Mouse (Mus musculus) kidney, embryonic 16.5 days (tissue): Measurements from ENCODE around the gene Trp53tg5. TPM values are rescaled to one million over a fixed set of nuclear protein-coding genes. Genes with fewer than 3 reads are reported as not detected.

ENCODE experiments used
- ATAC-seq: fragments of 200-750 bp; cut with Nextera tagmentation; 2 replicates; pipeline ENCODE4 v1.8.0; 2017; ENCODE audit warnings: moderate TSS enrichment; ENCODE audit not compliant: low FRiP score, low TSS enrichment
- H3K27ac ChIP-seq: fragments of 300-500 bp; sonication (generic); 2 replicates; pipeline ENCODE4 v1.5.1; 2014; ENCODE audit warnings: low read length
- H3K27me3 ChIP-seq: fragments of 300-500 bp; sonication (generic); 2 replicates; pipeline ENCODE4 v1.6.1; 2014; ENCODE audit warnings: low read length, control low read depth, mixed read lengths; ENCODE audit not compliant: insufficient read depth
- H3K36me3 ChIP-seq: fragments of 300-500 bp; sonication (generic); 2 replicates; pipeline ENCODE4 v1.6.1; 2014; ENCODE audit warnings: low read length, control low read depth, mixed read lengths; ENCODE audit not compliant: insufficient read depth
- H3K4me1 ChIP-seq: fragments of 300-500 bp; sonication (generic); 2 replicates; pipeline ENCODE4 v1.6.1; 2014; ENCODE audit warnings: low read length, control low read depth, mixed read lengths; ENCODE audit not compliant: insufficient read depth
- H3K4me2 ChIP-seq: fragments of 300-500 bp; sonication (generic); replicated peaks from 2 replicates; pipeline ENCODE4 v1.6.1; 2014; ENCODE audit warnings: low read depth, low read length
- H3K4me3 ChIP-seq: fragments of 300-500 bp; sonication (generic); 2 replicates; pipeline ENCODE4 v1.5.1; 2014; ENCODE audit warnings: mild to moderate bottlenecking, low read length
- H3K9ac ChIP-seq: fragments of 300-500 bp; sonication (generic); replicated peaks from 2 replicates; pipeline ENCODE4 v1.6.1; 2014; ENCODE audit warnings: low read length
- H3K9me3 ChIP-seq: fragments of 300-500 bp; sonication (generic); 2 replicates; pipeline ENCODE4 v1.6.1; 2016; ENCODE audit warnings: low read length, control low read depth
- WGBS: fragments of 180-500 bp; shearing (Covaris S2); extraction: QIAGEN DNeasy Blood & Tissue Kit; methylation state at CpG from one replicate; pipeline ENCODE4 v1.1.7; 2014; 5-methylcytosine and 5-hydroxymethylcytosine counted together
- polyA plus RNA-seq: library from polyadenylated mRNA; unstranded; fragments of >200 nt; fragmentation: Nextera tagmentation; extraction: Ambion mirVana; gene quantifications from 2 replicates; pipeline ENCODE4 v1.2.1, GENCODE M21; 2015

Trp53tg5 gene
- polyA plus RNA-seq, 1 experiment from 2014 or later: not detected

- H3K4me3 ChIP-seq: no peak overlapping the region
- H3K9me3 ChIP-seq: no peaks in the 10 kb centered on the region
- no peaks in the 10 kb centered on the region for H3K27me3 ChIP-seq
- 56% methylated on average over 7 of the region's 7 CpGs for WGBS
- no peak overlapping the region for H3K9ac ChIP-seq
- H3K4me1 ChIP-seq: peaks cover 40% of the 10 kb centered on the region
- no peak for ATAC-seq
- no peaks in the 10 kb centered on the region for H3K36me3 ChIP-seq
- H3K27ac ChIP-seq: peak overlapping the region; percentile 83
- no peak overlapping the region for H3K4me2 ChIP-seq
These were observed 19.5 kb downstream of the Trp53tg5 start for GRCm38 (mm10) chr2:164453887-164454500.

DNA sequence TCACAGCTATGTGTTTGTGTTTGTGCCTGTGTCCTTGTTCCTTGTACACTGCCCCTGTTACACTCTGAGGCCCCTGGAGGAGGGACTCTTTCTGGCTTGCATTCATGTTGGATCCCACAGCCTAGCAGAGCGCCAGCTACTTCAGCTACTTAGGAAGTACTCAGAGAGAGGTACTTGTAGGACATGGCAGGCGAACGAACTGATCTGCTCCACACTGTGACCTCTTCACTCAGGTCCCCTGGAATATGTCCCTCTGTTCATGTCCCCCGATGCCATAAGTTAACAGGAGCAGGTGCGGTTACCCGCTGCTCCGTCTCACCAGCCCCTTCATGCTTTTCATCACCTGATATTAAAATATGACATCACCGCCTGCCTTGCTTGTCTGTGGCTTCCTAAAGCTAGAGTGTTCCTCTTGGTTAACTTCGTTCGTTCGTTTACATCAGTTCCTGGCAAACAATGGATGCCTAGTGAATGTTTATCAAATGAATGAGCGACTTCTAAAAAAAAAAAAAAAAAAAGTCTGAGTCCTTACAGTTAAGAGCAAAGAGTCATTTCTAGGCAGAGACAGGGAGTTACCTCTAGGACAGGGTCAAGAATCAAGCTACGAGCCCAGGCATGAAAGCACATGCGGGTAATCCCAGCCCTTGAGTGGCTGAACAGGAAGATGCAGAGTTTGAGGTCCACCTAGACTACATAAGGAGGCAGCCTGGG, 20.3 kb downstream of the Trp53tg5 start:
- no peak overlapping the region for H3K4me3 ChIP-seq
- peaks cover 40% of the 10 kb centered on the region for H3K4me1 ChIP-seq
- no peaks in the 10 kb centered on the region for H3K9me3 ChIP-seq
- H3K36me3 ChIP-seq: no peaks in the 10 kb centered on the region
- H3K9ac ChIP-seq: no peak overlapping the region
- no peaks in the 10 kb centered on the region for H3K27me3 ChIP-seq
- no peak overlapping the region for H3K4me2 ChIP-seq
- ATAC-seq: no peak
- 77% methylated on average over 14 of the region's 14 CpGs for WGBS
- peak overlapping the region; percentile 31; the same call in 1 of the 2 replicates for H3K27ac ChIP-seq

DNA sequence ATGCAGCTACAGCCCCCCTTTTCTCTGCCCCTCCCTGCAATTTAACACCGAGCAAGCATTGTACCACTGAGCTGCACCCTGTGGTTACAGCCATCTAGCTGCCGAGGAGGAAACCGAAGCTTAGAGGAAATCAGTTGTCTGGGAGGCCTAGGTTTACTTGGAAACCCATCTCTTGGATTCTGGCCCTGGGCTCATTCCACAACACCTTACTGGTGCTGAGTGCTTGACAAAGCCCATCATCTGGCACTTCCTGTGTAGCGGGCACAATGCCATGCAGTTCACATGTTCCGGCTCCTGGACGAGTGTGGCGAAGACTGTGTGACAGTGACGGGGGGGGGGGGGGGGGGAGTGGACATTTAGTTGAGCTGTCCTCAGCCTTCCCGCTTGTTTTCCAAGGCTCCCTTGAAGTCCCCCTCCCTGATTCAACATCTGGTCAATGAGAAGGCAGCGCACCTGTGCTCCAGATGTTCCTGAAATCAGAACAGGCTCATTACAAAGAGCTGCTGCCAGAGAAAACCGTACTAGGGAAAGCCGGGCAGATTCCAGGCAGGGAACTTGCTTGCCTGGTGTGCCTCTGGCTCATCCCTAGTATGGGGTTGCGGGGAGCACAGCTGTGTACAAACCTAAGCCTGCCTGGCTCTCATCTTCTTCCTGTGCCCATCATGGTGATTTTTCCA, 21.4 kb downstream of the Trp53tg5 start:
- Histone ChIP-seq H3K9me3 (no peaks in the 10 kb centered on the region), H3K27me3 (no peaks in the 10 kb centered on the region), H3K4me2 (no peak overlapping the region), H3K4me3 (no peak overlapping the region), H3K4me1 (peaks cover 37% of the 10 kb centered on the region), H3K9ac (no peak overlapping the region), H3K36me3 (no peaks in the 10 kb centered on the region), H3K27ac (no peak overlapping the region)
- 54% methylated on average over 13 of the region's 13 CpGs for WGBS
- ATAC-seq: no peak

DNA sequence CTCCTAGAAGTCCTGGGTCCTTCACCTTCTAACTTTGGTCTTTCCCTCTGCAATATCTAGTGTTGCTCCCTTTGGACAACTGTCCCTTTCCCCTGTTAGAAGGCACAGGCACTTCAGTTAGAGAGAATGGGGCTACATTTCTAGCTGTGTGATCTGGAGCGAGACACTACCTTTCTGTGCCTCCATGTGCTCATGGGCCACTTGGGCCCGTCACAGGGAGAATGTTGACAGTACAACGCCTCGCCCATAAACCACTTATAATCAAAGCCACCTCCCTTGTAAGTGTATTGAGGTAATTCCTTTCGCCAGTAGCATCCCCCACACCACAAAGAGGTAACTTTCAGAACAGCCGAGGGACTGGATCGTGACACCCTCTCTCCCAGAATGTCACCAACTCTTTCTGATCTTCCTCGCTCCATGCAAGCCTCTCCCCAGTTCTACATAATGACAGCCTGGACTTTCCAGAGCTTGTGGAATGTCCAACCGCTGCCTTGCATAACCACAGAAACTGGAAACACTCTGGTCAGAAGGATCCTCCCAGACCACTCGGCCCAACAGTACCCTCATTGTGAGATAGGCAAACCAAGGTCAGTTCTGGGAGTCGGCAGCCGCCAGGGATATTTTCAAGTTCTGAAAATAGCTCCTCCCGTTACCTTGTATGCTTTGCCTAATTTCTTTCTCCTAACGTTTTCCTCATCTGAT, 24.0 kb downstream of the Trp53tg5 start:
- Histone ChIP-seq H3K4me2 (no peak overlapping the region), H3K9me3 (no peaks in the 10 kb centered on the region), H3K27me3 (no peaks in the 10 kb centered on the region), H3K4me3 (no peak overlapping the region), H3K4me1 (peaks cover 11% of the 10 kb centered on the region), H3K36me3 (no peaks in the 10 kb centered on the region), H3K9ac (no peak overlapping the region), H3K27ac (no peak overlapping the region)
- no peak for ATAC-seq
- 80% methylated on average over 14 of the region's 14 CpGs for WGBS

- Histone ChIP-seq H3K4me1 (peaks cover 5% of the 10 kb centered on the region), H3K9ac (no peak overlapping the region), H3K27ac (no peak overlapping the region), H3K36me3 (no peaks in the 10 kb centered on the region), H3K27me3 (no peaks in the 10 kb centered on the region), H3K4me3 (no peak overlapping the region), H3K9me3 (no peaks in the 10 kb centered on the region), H3K4me2 (no peak overlapping the region)
- ATAC-seq: no peak
- 72% methylated on average over 5 of the region's 5 CpGs for WGBS
These were observed 24.6 kb downstream of the Trp53tg5 start for GRCm38 (mm10) chr2:164448921-164449320.

- Histone ChIP-seq H3K9me3 (no peaks in the 10 kb centered on the region), H3K36me3 (no peaks in the 10 kb centered on the region), H3K9ac (no peak overlapping the region), H3K27me3 (no peaks in the 10 kb centered on the region), H3K4me3 (no peak overlapping the region), H3K4me1 (peaks cover 11% of the 10 kb centered on the region), H3K4me2 (no peak overlapping the region), H3K27ac (no peak overlapping the region)
- ATAC-seq: no peak
- WGBS: 73% methylated on average over 1 of the region's 1 CpGs
These were observed 25.4 kb downstream of the Trp53tg5 start for GRCm38 (mm10) chr2:164448140-164448539.

DNA sequence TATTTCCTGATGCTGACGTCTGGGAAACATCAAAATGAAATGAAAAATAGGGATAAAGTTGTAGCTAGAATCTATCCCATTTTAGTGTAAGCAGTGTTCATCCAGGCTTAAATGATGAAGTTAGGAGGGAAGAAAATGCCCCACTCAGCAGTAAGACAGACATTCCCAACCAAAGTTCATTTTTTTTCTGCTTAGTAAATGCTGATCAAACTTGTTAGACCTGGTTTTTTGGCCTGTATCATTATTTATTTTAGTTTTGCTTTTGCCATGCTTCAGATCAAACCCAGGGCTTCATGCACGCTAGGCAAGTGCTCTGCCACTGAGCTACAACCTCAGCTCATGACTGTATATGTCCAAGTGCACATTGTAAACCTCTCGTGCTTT, 27.4 kb downstream of the Trp53tg5 start:
- no peak overlapping the region for H3K4me2 ChIP-seq
- no peak overlapping the region for H3K9ac ChIP-seq
- H3K27ac ChIP-seq: no peak overlapping the region
- ATAC-seq: no peak
- no peaks in the 10 kb centered on the region for H3K36me3 ChIP-seq
- 75% methylated on average over 3 of the region's 3 CpGs for WGBS
- no peaks in the 10 kb centered on the region for H3K9me3 ChIP-seq
- peaks cover 12% of the 10 kb centered on the region for H3K4me1 ChIP-seq
- H3K27me3 ChIP-seq: no peaks in the 10 kb centered on the region
- no peak overlapping the region for H3K4me3 ChIP-seq

DNA sequence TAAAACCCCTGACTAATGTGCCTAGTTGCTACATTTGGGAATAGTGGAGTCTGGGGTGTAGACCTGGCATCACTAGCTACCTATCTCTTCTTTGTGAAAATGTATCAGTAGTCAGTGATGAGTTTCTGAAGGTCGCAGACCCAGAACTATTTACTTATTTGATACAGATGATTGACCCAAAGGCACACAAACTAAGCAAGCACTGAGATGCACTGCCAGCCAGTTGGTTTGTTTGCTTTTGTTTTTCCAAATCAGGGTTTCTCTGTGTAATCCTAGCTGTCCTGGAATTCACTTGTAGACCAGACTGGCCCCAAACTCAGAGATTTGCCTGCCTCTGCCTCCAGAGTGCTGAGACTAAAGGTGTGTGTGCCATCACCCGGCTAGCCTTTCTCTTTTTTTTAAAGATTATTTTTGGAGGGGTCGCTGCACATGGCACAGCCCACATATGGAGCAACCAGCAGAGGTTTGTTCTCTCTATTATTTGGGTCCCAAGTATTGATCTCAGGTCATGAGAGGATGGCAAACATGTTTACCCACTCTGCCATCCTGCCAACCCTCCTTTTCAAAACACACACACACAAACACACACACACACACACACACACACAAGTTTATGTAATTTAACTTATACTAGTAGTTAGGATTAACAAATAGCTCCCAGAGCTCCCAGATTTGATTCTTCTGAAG, 28.0 kb downstream of the Trp53tg5 start:
- no peaks in the 10 kb centered on the region for H3K9me3 ChIP-seq
- H3K27ac ChIP-seq: no peak overlapping the region
- no peak for ATAC-seq
- WGBS: 86% methylated on average over 3 of the region's 3 CpGs
- H3K9ac ChIP-seq: no peak overlapping the region
- H3K4me1 ChIP-seq: peaks cover 17% of the 10 kb centered on the region
- H3K36me3 ChIP-seq: no peaks in the 10 kb centered on the region
- no peak overlapping the region for H3K4me2 ChIP-seq
- no peaks in the 10 kb centered on the region for H3K27me3 ChIP-seq
- H3K4me3 ChIP-seq: no peak overlapping the region

GRCm38 (mm10) chr2:164444701-164445100, 28.8 kb downstream of the Trp53tg5 start:
- Histone ChIP-seq H3K27ac (no peak overlapping the region), H3K4me2 (no peak overlapping the region), H3K4me3 (no peak overlapping the region), H3K4me1 (peaks cover 26% of the 10 kb centered on the region), H3K36me3 (no peaks in the 10 kb centered on the region), H3K9me3 (no peaks in the 10 kb centered on the region), H3K9ac (no peak overlapping the region), H3K27me3 (no peaks in the 10 kb centered on the region)
- 81% methylated on average over 2 of the region's 2 CpGs for WGBS
- ATAC-seq: no peak
